Mouse (Mus musculus) CH12.LX (cell line): ENCODE results near the gene Tnp1. TPM values are rescaled to one million over a fixed set of nuclear protein-coding genes. Genes with fewer than 3 reads are reported as not detected.

ENCODE experiments used
- DNase-seq: peaks from one replicate; pipeline ENCODE4 v3.0.0-alpha.2; 2013; ENCODE audit errors: extremely low read depth
- H3K27ac ChIP-seq: 2 replicates; pipeline ENCODE4 v1.5.1; 2012; ENCODE audit warnings: low read depth, mild to moderate bottlenecking, control low read depth, moderate library complexity; ENCODE audit not compliant: insufficient read depth
- H3K27me3 ChIP-seq: replicated peaks from 2 replicates; pipeline ENCODE3; 2012; ENCODE audit warnings: inconsistent platforms
- H3K36me3 ChIP-seq, 2 experiments: replicated peaks in 1 of 2; 2 replicates each; pipeline versions ENCODE3 to v1.6.1; 2012; ENCODE audit warnings: inconsistent platforms in 1 of 2, low read length in 1 of 2, mild to moderate bottlenecking in 1 of 2, mixed read lengths in 1 of 2, moderate library complexity in 1 of 2; ENCODE audit not compliant: control insufficient read depth in 1 of 2, insufficient read depth in 1 of 2
- H3K4me1 ChIP-seq, 2 experiments: 2 replicates each; pipeline ENCODE4 v1.6.1; 2012; ENCODE audit warnings: inconsistent platforms in 1 of 2, moderate library complexity in 1 of 2; ENCODE audit not compliant: insufficient read depth in 2 of 2, control insufficient read depth in 1 of 2
- H3K4me2 ChIP-seq: 2 replicates; pipeline ENCODE4 v1.6.1; 2012; ENCODE audit warnings: low read depth, mild to moderate bottlenecking, control low read depth; ENCODE audit not compliant: poor library complexity, insufficient read depth, severe bottlenecking
- H3K4me3 ChIP-seq, 3 experiments: fragments of 150-350 bp in 1 of 3; sonication (generic) in 1 of 3; replicated peaks in 1 of 3; 2 replicates each; pipeline versions ENCODE3 to v1.5.1; 2011 to 2012; ENCODE audit warnings: low read depth in 2 of 3, low read length in 2 of 3, mild to moderate bottlenecking in 2 of 3, moderate library complexity in 2 of 3, control low read depth in 1 of 3, improper control_type of control experiment in 1 of 3, inconsistent platforms in 1 of 3, mixed read lengths in 1 of 3; ENCODE audit not compliant: poor library complexity in 1 of 3
- H3K79me2 ChIP-seq: replicated peaks from 2 replicates; pipeline ENCODE4 v1.6.1; 2012; ENCODE audit warnings: mild to moderate bottlenecking, moderate library complexity; ENCODE audit not compliant: control insufficient read depth, poor library complexity, insufficient read depth, severe bottlenecking; ENCODE audit errors: extremely low read depth
- H3K9ac ChIP-seq: 2 replicates; pipeline ENCODE4 v1.6.1; 2012; ENCODE audit warnings: low read depth, mild to moderate bottlenecking, control low read depth, moderate library complexity; ENCODE audit not compliant: insufficient read depth
- H3K9me3 ChIP-seq: replicated peaks from 2 replicates; pipeline ENCODE3; 2012; ENCODE audit warnings: low read length, inconsistent platforms, mixed read lengths
- BHLHE40 ChIP-seq: IDR thresholded peaks from 2 replicates; pipeline ENCODE4 v1.6.1; 2011; ENCODE audit warnings: mild to moderate bottlenecking, low read depth, low read length, improper control_type of control experiment
- CHD1 ChIP-seq: IDR thresholded peaks from 2 replicates; pipeline ENCODE4 v1.6.1; 2012; ENCODE audit warnings: low read depth, low read length, improper control_type of control experiment, inconsistent platforms
- CHD2 ChIP-seq: IDR thresholded peaks from 2 replicates; pipeline ENCODE4 v1.6.1; 2011; ENCODE audit warnings: low read length, improper control_type of control experiment
- CTCF ChIP-seq, 2 experiments: IDR thresholded peaks in 1 of 2; conservative IDR thresholded peaks in 1 of 2; 2 replicates each; pipeline ENCODE4 v1.5.1; 2011 to 2012; ENCODE audit warnings: low read depth in 2 of 2, low read length in 2 of 2, improper control_type of control experiment in 1 of 2, inconsistent platforms in 1 of 2, mild to moderate bottlenecking in 1 of 2, moderate library complexity in 1 of 2
- E2F4 ChIP-seq: IDR thresholded peaks from 2 replicates; pipeline ENCODE4 v1.6.1; 2011; ENCODE audit warnings: low read depth, low read length, improper control_type of control experiment; ENCODE audit not compliant: insufficient replicate concordance
- ELF1 ChIP-seq: IDR thresholded peaks from 2 replicates; pipeline ENCODE4 v1.6.1; 2014; ENCODE audit warnings: low read depth, mild to moderate bottlenecking, inconsistent platforms, low read length, improper control_type of control experiment
- ETS1 ChIP-seq: conservative IDR thresholded peaks from 2 replicates; pipeline ENCODE4 v1.6.1; 2012; ENCODE audit warnings: low read depth, mild to moderate bottlenecking, inconsistent platforms, low read length, improper control_type of control experiment, moderate library complexity
- GABPA ChIP-seq: IDR thresholded peaks from 2 replicates; pipeline ENCODE4 v1.6.1; 2012; ENCODE audit warnings: low read depth, low read length, improper control_type of control experiment, inconsistent platforms; ENCODE audit not compliant: insufficient replicate concordance
- HCFC1 ChIP-seq: IDR thresholded peaks from 2 replicates; pipeline ENCODE4 v1.6.1; 2012; ENCODE audit warnings: low read depth, mild to moderate bottlenecking, inconsistent platforms, low read length, improper control_type of control experiment
- JUN ChIP-seq: IDR thresholded peaks from 2 replicates; pipeline ENCODE4 v1.6.1; 2011; ENCODE audit warnings: low read depth, mild to moderate bottlenecking, low read length, improper control_type of control experiment, moderate library complexity; ENCODE audit not compliant: insufficient read depth
- JUND ChIP-seq: conservative IDR thresholded peaks from 2 replicates; pipeline ENCODE4 v1.6.1; 2011; ENCODE audit warnings: low read depth, low read length, improper control_type of control experiment
- MAFK ChIP-seq: IDR thresholded peaks from 2 replicates; pipeline ENCODE4 v1.6.1; 2011; ENCODE audit warnings: low read length, improper control_type of control experiment; ENCODE audit not compliant: insufficient replicate concordance
- MAZ ChIP-seq: IDR thresholded peaks from 2 replicates; pipeline ENCODE4 v1.6.1; 2012; ENCODE audit warnings: low read depth, mild to moderate bottlenecking, inconsistent platforms, low read length, improper control_type of control experiment, moderate library complexity
- MEF2A ChIP-seq: IDR thresholded peaks from 2 replicates; pipeline ENCODE4 v1.6.1; 2014; ENCODE audit warnings: low read depth, mild to moderate bottlenecking, inconsistent platforms, low read length, improper control_type of control experiment, borderline replicate concordance
- MXI1 ChIP-seq: IDR thresholded peaks from 2 replicates; pipeline ENCODE4 v1.6.1; 2011; ENCODE audit warnings: mild to moderate bottlenecking, low read depth, low read length, improper control_type of control experiment
- MYC ChIP-seq: IDR thresholded peaks from 2 replicates; pipeline ENCODE4 v1.6.1; 2011; ENCODE audit warnings: low read depth, mild to moderate bottlenecking, improper control_type of control experiment, low read length
- NELFE ChIP-seq: IDR thresholded peaks from 2 replicates; pipeline ENCODE4 v1.6.1; 2011; ENCODE audit warnings: low read depth, low read length, improper control_type of control experiment
- NRF1 ChIP-seq: IDR thresholded peaks from 2 replicates; pipeline ENCODE4 v1.6.1; 2014; ENCODE audit warnings: low read depth, mild to moderate bottlenecking, inconsistent platforms, low read length, improper control_type of control experiment, moderate library complexity
- PAX5 ChIP-seq: IDR thresholded peaks from 2 replicates; pipeline ENCODE4 v1.6.1; 2012; ENCODE audit warnings: low read length, inconsistent platforms, mixed read lengths
- POLR2AphosphoS2 ChIP-seq: IDR thresholded peaks from 2 replicates; pipeline ENCODE4 v1.6.1; 2011; ENCODE audit warnings: low read depth, low read length, improper control_type of control experiment
- SMC3 ChIP-seq: IDR thresholded peaks from 2 replicates; pipeline ENCODE4 v1.6.1; 2011; ENCODE audit warnings: low read depth, low read length, improper control_type of control experiment
- TCF12 ChIP-seq: IDR thresholded peaks from 2 replicates; pipeline ENCODE4 v1.6.1; 2014; ENCODE audit warnings: low read depth, mild to moderate bottlenecking, inconsistent platforms, low read length, improper control_type of control experiment
- UBTF ChIP-seq: IDR thresholded peaks from 2 replicates; pipeline ENCODE4 v1.6.1; 2012; ENCODE audit warnings: low read depth, mild to moderate bottlenecking, inconsistent platforms, low read length, improper control_type of control experiment, moderate library complexity
- USF1 ChIP-seq: IDR thresholded peaks from 2 replicates; pipeline ENCODE4 v1.6.1; 2014; ENCODE audit warnings: low read depth, mild to moderate bottlenecking, inconsistent platforms, low read length, improper control_type of control experiment
- USF2 ChIP-seq: conservative IDR thresholded peaks from 2 replicates; pipeline ENCODE4 v1.6.1; 2011; ENCODE audit warnings: low read depth, low read length, improper control_type of control experiment
- ZKSCAN1 ChIP-seq: IDR thresholded peaks from 2 replicates; pipeline ENCODE4 v1.6.1; 2012; ENCODE audit warnings: low read depth, inconsistent platforms, low read length, improper control_type of control experiment, borderline replicate concordance
- dilution Hi-C: fragments of 300-500 bp; cut with MboI; formaldehyde crosslinking; loops from 2 replicates; pipeline ENCODE4 v1.14.3; 2020; ENCODE audit warnings: low sequenced_read_pairs; ENCODE audit not compliant: extremely low pct_unique_long_range_greater_than_20kb, extremely low pct_ligation_motif_present
- in situ Hi-C: fragments of 300-500 bp; cut with MboI; formaldehyde crosslinking; loops from 3 replicates; pipeline ENCODE4 v1.14.3; 2019; ENCODE audit warnings: low sequenced_read_pairs, low pct_ligation_motif_present, low pct_unique_long_range_greater_than_20kb, mixed read lengths
- polyA plus RNA-seq: library from polyadenylated mRNA; unstranded; fragments of >175 nt; gene quantifications from 2 replicates; pipeline ENCODE4 v1.2.1, GENCODE M21; 2012; ENCODE audit warnings: low read depth; ENCODE audit not compliant: insufficient read length
- total RNA-seq, 2 experiments: library from RNA; depleted of rRNA; stranded (reverse); fragments of 300-350 nt in 1 of 2; fragments of >200 nt in 1 of 2; gene quantifications; 2 replicates each; pipeline ENCODE4 v1.2.3; 2012 to 2014

Gene Tnp1
- total and polyA plus RNA-seq, 3 experiments = not detected

DNA sequence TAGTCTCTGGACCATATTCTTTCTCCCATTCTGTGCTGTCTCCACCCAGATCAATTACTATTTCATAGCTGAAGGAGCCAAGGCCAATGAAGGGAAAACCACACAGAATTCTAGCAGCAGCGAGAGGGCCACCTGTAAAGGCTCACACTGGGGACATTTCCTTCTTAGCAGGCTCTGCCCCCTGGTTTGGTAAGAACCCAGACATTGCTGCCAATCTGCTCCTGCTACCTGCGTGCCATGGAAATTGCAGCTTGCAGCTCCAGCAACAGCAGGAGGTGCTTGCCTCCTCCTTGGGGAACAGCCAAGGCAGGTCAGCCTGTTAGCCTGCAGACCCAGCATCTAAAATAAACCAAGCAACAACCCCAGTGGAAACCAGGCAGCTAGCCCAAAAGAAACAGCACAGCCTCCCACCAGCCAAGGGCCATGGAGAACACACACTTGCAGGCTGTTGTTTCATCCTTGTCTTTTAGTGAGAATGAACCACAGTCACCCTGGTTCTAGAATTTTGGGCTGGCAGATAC is 22.7 kb downstream of the Tnp1 start:
- dilution Hi-C loops (no loop called here), in situ Hi-C loops (no loop called here)
- Histone ChIP-seq H3K36me3 (no peaks in the 10 kb centered on the region), H3K4me3 (no peak overlapping the region), H3K27me3 (no peaks in the 10 kb centered on the region), H3K9ac (no peak overlapping the region), H3K79me2 (no peaks in the 10 kb centered on the region), H3K9me3 (peaks cover 4% of the 10 kb centered on the region), H3K4me1 (peaks cover 7 to 11% of the 10 kb centered on the region in 2 experiments; a peak in 2 of 4 replicates), H3K4me2 (no peak overlapping the region), H3K27ac (no peak overlapping the region; the same call in 1 of the 2 replicates)
- DNase-seq = no peak
- TF ChIP-seq NELFE (no peak), MXI1 (no peak), MEF2A (no peak), JUN (no peak), USF1 (no peak), ELF1 (no peak), BHLHE40 (no peak), JUND (no peak), PAX5 (no peak), HCFC1 (no peak), POLR2AphosphoS2 (no peak), CHD2 (no peak)

GRCm38 (mm10) chr1:72992209-72992608 is 23.5 kb downstream of the Tnp1 start:
- DNase-seq = no peak
- in situ Hi-C loops = no loop called here
- no peak overlapping the region for H3K9ac ChIP-seq
- TF ChIP-seq TCF12 (no peak), MAFK (peak; percentile 75; the same call in 1 of the 2 replicates)
- TF ChIP-seq, all 38 proteins: peak for 1
- Histone ChIP-seq H3K36me3 (no peaks in the 10 kb centered on the region), H3K4me1 (peaks cover 7 to 11% of the 10 kb centered on the region in 2 experiments; a peak in 2 of 4 replicates), H3K9me3 (peaks cover 4% of the 10 kb centered on the region), H3K4me3 (no peak overlapping the region), H3K27ac (no peak overlapping the region), H3K4me2 (no peak overlapping the region), H3K27me3 (no peaks in the 10 kb centered on the region), H3K79me2 (no peaks in the 10 kb centered on the region)
- dilution Hi-C loops = no loop called here

GRCm38 (mm10) chr1:72988904-72989303 is 26.8 kb downstream of the Tnp1 start:
- no peak overlapping the region for H3K27ac ChIP-seq
- H3K36me3 ChIP-seq = no peaks in the 10 kb centered on the region
- DNase-seq = peak; percentile 38
- no peaks in the 10 kb centered on the region for H3K9me3 ChIP-seq
- H3K79me2 ChIP-seq = no peaks in the 10 kb centered on the region
- no peak overlapping the region for H3K4me3 ChIP-seq
- in situ Hi-C loops (no loop called here), dilution Hi-C loops (no loop called here)
- peaks cover 7 to 11% of the 10 kb centered on the region in 2 experiments; a peak in 2 of 4 replicates for H3K4me1 ChIP-seq
- H3K9ac ChIP-seq = no peak overlapping the region
- H3K27me3 ChIP-seq = no peaks in the 10 kb centered on the region
- H3K4me2 ChIP-seq = no peak overlapping the region
- TF ChIP-seq GABPA (no peak), CHD1 (no peak), UBTF (no peak), USF2 (no peak), JUN (no peak), ZKSCAN1 (no peak), CTCF (conservative IDR thresholded peaks at IDR 0.05 in 1 of 2, IDR thresholded peaks at IDR 0.05 in 1 of 2; ENCODE audit: low read depth in 2 of 2, low read length in 2 of 2) (no peak), NRF1 (no peak), MEF2A (peak; percentile 87), ETS1 (peak; percentile 54; the same call in 1 of the 2 replicates), MYC (no peak), MAZ (no peak), POLR2AphosphoS2 (no peak), E2F4 (no peak), HCFC1 (no peak), SMC3 (no peak)
